Mouse (Mus musculus) spleen, adult 2 months (tissue): ENCODE data around the gene Fam219b. TPM values are rescaled to one million over a fixed set of nuclear protein-coding genes. Genes with fewer than 3 reads are reported as not detected.

Experiments used
- DNase-seq, 2 experiments: peaks; one replicate each; pipeline versions ENCODE4 v3.0.0 to v3.0.0-alpha.2; 2012 to 2021; ENCODE audit warnings: low spot score in 2 of 2, low read depth in 1 of 2
- H3K27ac ChIP-seq: fragments of 200-500 bp; 2 replicates; pipeline ENCODE4 v1.5.1; 2012; ENCODE audit warnings: low read length, inconsistent platforms; ENCODE audit not compliant: insufficient read depth
- H3K27me3 ChIP-seq: fragments of 200-500 bp; 2 replicates; pipeline ENCODE4 v1.6.1; 2012; ENCODE audit warnings: mild to moderate bottlenecking, moderate library complexity, low read length, inconsistent platforms; ENCODE audit not compliant: control insufficient read depth, insufficient read depth
- H3K36me3 ChIP-seq: fragments of 200-500 bp; 2 replicates; pipeline ENCODE4 v1.6.1; 2012; ENCODE audit warnings: mild to moderate bottlenecking, low read length, inconsistent platforms; ENCODE audit not compliant: control insufficient read depth, insufficient read depth
- H3K4me1 ChIP-seq: fragments of 200-500 bp; 2 replicates; pipeline ENCODE4 v1.6.1; 2011; ENCODE audit warnings: inconsistent platforms; ENCODE audit not compliant: control insufficient read depth, insufficient read depth, insufficient read length
- H3K4me3 ChIP-seq: fragments of 200-500 bp; 2 replicates; pipeline ENCODE4 v1.5.1; 2011; ENCODE audit warnings: mild to moderate bottlenecking, inconsistent platforms; ENCODE audit not compliant: insufficient read depth, insufficient read length; ENCODE audit errors: extremely low read depth
- CTCF ChIP-seq: fragments of 200-500 bp; IDR thresholded peaks from 2 replicates; pipeline ENCODE4 v1.5.1; 2011; ENCODE audit warnings: mild to moderate bottlenecking, inconsistent platforms; ENCODE audit not compliant: insufficient read depth, insufficient read length, insufficient replicate concordance; ENCODE audit errors: extremely low read depth
- POLR2A ChIP-seq: fragments of 200-500 bp; IDR thresholded peaks from 2 replicates; pipeline ENCODE4 v1.6.1; 2011; ENCODE audit warnings: low read depth, low read length, inconsistent platforms
- WGBS: fragments of 180-500 bp; shearing (Covaris S2); methylation state at CpG from one replicate; pipeline ENCODE4 v1.1.7; 2018; 5-methylcytosine and 5-hydroxymethylcytosine counted together
- polyA plus RNA-seq: library from polyadenylated mRNA; depleted of rRNA; stranded (reverse); fragments of >200 nt; gene quantifications from 2 replicates; pipeline ENCODE4 v1.2.3, GENCODE M21; 2012

Fam219b gene
- polyA plus RNA-seq, 1 experiment, result 4.1 TPM

DNA sequence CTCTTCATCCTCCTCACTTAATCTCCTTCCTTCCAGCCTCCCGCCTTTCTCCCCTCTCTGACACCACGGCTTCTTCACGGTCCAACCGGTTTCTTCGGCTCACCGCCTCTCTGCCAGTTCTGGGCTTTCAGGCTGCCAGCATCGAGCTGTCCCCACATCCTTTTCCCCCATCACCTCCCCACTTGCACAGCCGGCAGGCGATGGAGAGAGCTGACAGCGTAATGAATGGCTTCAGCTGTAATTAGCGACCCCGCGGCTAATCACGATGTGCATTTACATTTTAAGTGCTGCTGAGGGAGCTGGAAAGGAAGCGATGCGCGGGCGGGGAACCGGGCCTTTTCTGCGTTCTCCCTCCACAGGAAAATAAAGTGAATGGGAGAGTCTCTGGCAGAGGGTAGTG lies 35.5 kb upstream of the Fam219b start:
- TF ChIP-seq CTCF, result no peak
- no peak for TF ChIP-seq POLR2A
- peaks cover 8% of the 10 kb centered on the region for H3K4me1 ChIP-seq
- no peak overlapping the region for H3K4me3 ChIP-seq
- 3% methylated on average over 20 of the region's 20 CpGs for WGBS
- peaks cover 27% of the 10 kb centered on the region for H3K27me3 ChIP-seq
- DNase-seq, result no peak
- no peaks in the 10 kb centered on the region for H3K36me3 ChIP-seq
- no peak overlapping the region for H3K27ac ChIP-seq

DNA sequence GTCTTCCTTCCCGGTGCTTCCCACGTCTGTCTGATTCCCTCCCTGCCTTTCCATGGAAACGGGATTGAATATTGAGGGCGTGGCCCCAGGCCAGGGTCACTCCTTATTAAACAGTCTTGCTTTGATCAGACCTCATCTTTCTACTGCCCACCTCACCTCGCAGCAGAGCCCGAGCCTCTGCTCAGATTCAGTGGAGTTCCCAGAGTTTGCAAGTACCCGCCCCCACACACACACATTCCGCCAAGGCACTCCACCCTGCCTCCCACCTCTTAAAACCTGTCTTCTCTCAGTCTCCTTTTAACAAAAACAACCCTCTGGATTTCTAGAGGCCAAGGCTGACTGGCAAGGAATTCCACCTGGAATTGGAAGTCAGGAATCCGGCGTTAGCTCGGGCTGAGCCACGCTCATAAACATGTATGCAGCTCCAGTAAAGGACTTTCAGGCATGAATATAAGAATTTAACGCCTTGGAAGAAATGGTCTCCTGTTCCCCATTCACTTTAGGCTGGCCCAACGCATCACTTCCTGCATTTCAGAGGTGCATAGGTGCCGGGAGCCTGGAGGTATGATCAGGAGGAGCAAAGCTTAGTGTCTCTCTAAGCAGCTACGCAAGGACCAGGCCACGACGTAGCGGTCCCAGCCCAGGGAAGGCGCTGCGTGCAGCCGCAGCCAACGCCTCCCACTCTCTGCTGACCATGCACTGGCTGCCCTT lies 34.3 kb upstream of the Fam219b start:
- WGBS, result 14% methylated on average over 23 of the region's 23 CpGs
- H3K27ac ChIP-seq, result no peak overlapping the region
- H3K4me1 ChIP-seq, result peaks cover 8% of the 10 kb centered on the region
- TF ChIP-seq POLR2A, result no peak
- no peak for TF ChIP-seq CTCF
- H3K27me3 ChIP-seq, result peaks cover 27% of the 10 kb centered on the region
- DNase-seq, result no peak
- no peaks in the 10 kb centered on the region for H3K36me3 ChIP-seq
- H3K4me3 ChIP-seq, result no peak overlapping the region

DNA sequence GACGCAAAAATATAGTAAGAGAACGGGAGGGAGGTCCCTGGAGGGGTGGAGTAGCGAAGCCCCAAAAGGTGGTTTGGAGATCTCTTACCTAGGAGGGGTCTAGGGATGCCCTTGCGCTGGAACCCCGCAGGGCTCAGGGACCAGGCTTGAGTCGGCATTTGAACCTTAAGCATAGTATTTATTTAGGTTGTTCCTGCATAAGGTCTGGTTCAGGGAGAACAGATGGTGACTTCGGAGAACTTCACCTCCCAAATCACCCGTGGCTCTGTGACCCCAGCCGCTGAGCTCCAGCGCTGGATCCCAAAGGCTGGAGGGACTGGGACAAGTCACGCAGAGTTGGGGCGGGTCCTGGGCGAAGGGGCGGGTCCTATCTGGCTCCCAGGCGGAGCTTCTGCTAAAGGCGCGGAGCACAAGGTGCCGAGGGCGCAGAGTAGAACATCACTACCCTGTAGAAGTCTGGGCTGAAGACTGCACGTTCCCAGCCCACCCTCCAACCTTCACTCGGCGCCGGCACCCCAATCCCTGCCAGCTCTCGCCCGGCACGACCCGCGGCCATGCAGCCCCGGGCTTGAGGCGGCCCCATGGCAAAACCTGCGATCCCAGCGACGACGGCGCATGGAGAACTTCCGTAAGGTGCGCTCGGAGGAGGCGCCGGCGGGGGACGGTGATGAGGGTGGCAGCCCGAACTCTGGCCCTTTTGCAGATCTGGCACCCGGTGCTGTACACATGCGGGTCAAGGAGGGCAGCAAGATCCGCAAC lies 33.5 kb upstream of the Fam219b start, which contains the start of gene Rpp25:
Gene Rpp25 (plus strand): TSS at position 405 of the 759 bp plus-strand sequence.
- 3% methylated on average over 46 of the region's 46 CpGs for WGBS
- Histone ChIP-seq H3K4me3 (peak within 1 kb of the TSS; percentile 23; the same call in 1 of the 2 replicates), H3K4me1 (peaks cover 8% of the 10 kb centered on the region), H3K36me3 (no peaks in the 10 kb centered on the region), H3K27me3 (peaks cover 27% of the 10 kb centered on the region), H3K27ac (no peak within 1 kb of the TSS)
- no peak for TF ChIP-seq CTCF
- TF ChIP-seq POLR2A, result no peak
- no peak for DNase-seq

DNA sequence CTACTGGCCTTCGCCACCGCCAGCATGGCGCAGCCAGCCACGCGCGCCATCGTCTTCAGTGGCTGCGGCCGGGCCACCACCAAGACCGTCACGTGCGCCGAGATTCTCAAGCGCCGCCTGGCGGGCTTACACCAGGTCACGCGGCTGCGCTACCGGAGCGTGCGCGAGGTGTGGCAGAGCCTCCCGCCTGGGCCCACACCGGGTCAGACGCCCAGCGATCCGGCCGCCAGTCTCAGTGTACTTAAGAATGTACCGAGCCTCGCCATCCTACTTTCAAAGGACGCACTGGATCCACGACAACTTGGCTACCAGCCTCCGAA lies 33.0 kb upstream of the Fam219b start:
- Histone ChIP-seq H3K4me3 (peak overlapping the region; percentile 23; the same call in 1 of the 2 replicates), H3K36me3 (no peaks in the 10 kb centered on the region), H3K4me1 (peaks cover 8% of the 10 kb centered on the region), H3K27me3 (peaks cover 27% of the 10 kb centered on the region), H3K27ac (no peak overlapping the region)
- DNase-seq, result peak; percentile 33 to 51
- WGBS, result 4% methylated on average over 34 of the region's 34 CpGs
- no peak for TF ChIP-seq POLR2A
- TF ChIP-seq CTCF, result peak; percentile 26; the same call in 1 of the 2 replicates

DNA sequence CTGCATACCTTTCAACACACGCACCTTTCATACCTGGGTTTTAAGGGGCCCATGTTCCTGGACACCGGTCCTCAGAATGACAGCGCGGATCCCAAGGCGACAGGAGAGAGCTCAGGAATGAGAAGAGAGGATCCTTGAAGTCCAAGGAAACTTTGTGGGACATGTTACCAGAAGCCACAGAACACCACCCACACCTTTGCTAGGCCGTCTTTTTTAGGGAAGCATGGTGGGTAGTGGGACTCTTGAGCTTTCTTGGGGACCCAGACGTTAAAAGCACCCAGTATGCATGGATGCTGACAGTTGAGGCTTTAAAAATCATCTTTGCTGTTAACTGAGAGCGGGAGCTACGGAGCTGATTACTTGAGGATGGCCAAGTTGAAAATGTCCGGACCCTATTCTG lies 32.4 kb upstream of the Fam219b start:
- Histone ChIP-seq H3K4me3 (no peak overlapping the region), H3K36me3 (no peaks in the 10 kb centered on the region), H3K27ac (no peak overlapping the region), H3K4me1 (peaks cover 8% of the 10 kb centered on the region), H3K27me3 (peaks cover 27% of the 10 kb centered on the region)
- DNase-seq, result no peak
- TF ChIP-seq POLR2A (no peak), CTCF (no peak)
- whole genome bisulfite sequencing, result 62% methylated on average over 10 of the region's 10 CpGs

DNA sequence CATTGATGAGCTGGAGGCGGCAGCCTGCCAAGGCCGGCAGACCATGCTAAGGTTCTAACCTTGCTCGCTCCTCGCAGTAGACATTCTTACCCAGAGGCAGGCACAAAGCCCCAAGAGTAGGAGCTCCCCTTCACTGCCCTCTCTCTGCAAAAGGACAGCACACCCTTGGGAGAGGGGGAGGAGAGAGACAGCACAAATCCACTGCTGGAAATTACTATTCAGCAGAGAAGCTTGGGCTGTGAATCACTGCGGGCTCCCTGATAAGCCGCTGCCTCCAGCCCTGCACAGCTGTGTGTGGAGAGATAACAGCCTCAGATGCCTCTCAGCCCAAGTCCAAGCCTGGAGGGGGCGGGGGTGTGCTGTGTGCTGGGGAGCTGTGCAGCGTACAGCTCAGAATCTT lies 31.6 kb upstream of the Fam219b start:
- H3K27me3 ChIP-seq, result peaks cover 27% of the 10 kb centered on the region
- no peak for TF ChIP-seq CTCF
- TF ChIP-seq POLR2A, result no peak
- no peak overlapping the region for H3K27ac ChIP-seq
- no peak overlapping the region for H3K4me3 ChIP-seq
- no peak for DNase-seq
- peaks cover 8% of the 10 kb centered on the region for H3K4me1 ChIP-seq
- WGBS, result 13% methylated on average over 8 of the region's 8 CpGs
- H3K36me3 ChIP-seq, result no peaks in the 10 kb centered on the region

DNA sequence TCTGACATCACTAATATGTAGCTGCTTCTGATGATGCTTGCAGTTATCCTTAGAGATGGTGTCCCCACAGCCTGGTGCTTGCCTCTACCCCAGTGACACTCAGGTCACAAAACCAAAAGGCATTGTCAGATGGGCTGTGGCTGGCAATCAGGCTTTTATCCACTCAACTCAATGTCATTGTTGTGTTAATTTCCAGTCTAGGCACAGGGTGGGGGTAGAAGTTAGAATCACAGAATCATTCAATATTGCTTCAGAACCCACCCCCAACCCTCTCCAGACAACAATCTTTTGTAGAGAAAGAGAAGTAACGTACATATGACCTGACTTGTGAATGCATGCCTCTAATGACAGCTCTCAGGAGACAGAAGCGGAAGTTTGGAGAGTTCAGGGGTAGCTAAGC lies 26.8 kb upstream of the Fam219b start:
- H3K27me3 ChIP-seq, result no peaks in the 10 kb centered on the region

More for the DNA sequence above, 26.8 kb upstream of the Fam219b start:
- H3K36me3 ChIP-seq, result no peaks in the 10 kb centered on the region
- H3K4me1 ChIP-seq, result no peaks in the 10 kb centered on the region
- 72% methylated on average over 2 of the region's 2 CpGs for WGBS
- H3K27ac ChIP-seq, result no peak overlapping the region
- TF ChIP-seq POLR2A, result no peak
- TF ChIP-seq CTCF, result no peak
- no peak overlapping the region for H3K4me3 ChIP-seq
- DNase-seq, result no peak
